Mouse (Mus musculus) megakaryocyte, embryonic 14.5 days (primary cell): ENCODE measurements at regions not wholly inside any gene's neighbourhood (a gene's known extent, or its start where the extent isn't known, plus 50 kb on each side); places are given as distances from the start of the nearest gene placed in this dataset.

ENCODE experiments used
- FLI1 ChIP-seq: IDR thresholded peaks from 2 replicates; pipeline ENCODE4 v1.6.1; 2012; ENCODE audit warnings: low read length, inconsistent platforms, mixed read lengths
- GATA1 ChIP-seq: IDR thresholded peaks from 3 replicates; pipeline ENCODE4 v1.6.1; 2012; ENCODE audit warnings: mixed read lengths, low read length, inconsistent platforms, borderline replicate concordance

DNA sequence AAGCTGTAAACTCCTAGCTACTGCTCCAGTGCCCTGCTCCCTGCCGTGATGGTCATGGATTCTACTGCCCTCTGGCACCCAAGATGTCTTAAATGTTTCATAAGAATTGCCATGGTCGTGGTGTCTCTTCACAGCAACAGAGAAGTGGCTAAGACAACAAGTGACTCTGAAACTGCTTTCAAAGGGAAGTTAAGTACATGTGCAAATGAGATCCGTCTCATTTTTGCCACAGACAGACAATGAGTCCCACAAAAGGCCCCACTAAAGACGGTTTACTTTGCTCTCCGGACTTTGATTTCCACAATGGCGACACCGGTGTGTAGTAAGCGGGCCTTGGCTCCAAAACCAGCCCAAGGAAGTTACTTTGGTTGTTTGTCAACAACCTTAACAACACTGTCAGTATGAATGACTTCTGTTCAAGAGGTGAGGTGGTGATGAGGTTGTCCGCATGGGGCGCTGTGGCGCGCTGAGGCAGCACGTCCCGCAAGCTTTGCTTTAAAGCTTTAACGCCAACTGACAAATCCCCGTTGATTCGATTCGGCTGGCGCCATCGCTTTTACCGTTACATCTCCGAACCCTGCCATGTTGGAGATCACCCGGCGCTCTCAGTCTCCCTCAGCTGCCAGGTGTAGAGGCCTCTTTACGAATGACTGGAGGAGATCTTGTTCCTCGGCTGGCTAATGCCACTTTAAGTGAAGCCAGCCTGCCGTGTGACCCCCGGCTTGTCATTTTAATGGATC is 153.3 kb downstream of the B3glct start:
- TF ChIP-seq GATA1 (no peak), FLI1 (no peak)
